41 mouse cellular contexts compared by ENCODE assay signal in genomic region chr7:66332340-66332739, GRCm38 (mm10). TPM values are rescaled to one million over a fixed set of nuclear protein-coding genes. Genes with fewer than 3 reads are reported as not detected.
DNase-seq lines count a peak whose midpoint lies in the region; ATAC-seq lines count a peak whose summit lies in the region.
"Had no signal": no experiment of that assay in that cellular context is flagged by ENCODE, and none has a peak within 500 bp of the region (broad histone marks: within the 10 kb centered on the region; RNA-seq: fewer than 3 reads in every experiment).

No protein-coding gene starts in this region.

- no peak overlapping the region for H3K4me2 ChIP-seq in liver, embryonic 11.5 days
- H3K4me2 ChIP-seq in liver, embryonic 12.5 days: no peak overlapping the region
- H3K4me2 ChIP-seq: hindbrain, embryonic 13.5 days; limb, embryonic 15.5 days; liver, embryonic 15.5 days; lung, embryonic 14.5 days; midbrain, embryonic 15.5 days had no signal

- DNase-seq in gastrocnemius, adult 18-20 months (ENCODE audit: low spot score): peak; percentile 53
- DNase-seq in gastrocnemius, postnatal 10 days: no peak
- DNase-seq in heart, adult 18-20 months: peak; percentile 54 to 69
- no peak for DNase-seq in heart, postnatal 4 days
- DNase-seq in liver, embryonic 11.5 days (ENCODE audit: low spot score): peak; percentile 24
- DNase-seq in skeletal muscle tissue, adult 2 months (ENCODE audit: low read depth, low spot score): peak; percentile 62
- DNase-seq: adrenal gland, adult 8-10 months; cerebellum, adult 2 months; cerebellum, postnatal 14 days; kidney, adult 8-10 months; layer of hippocampus, adult 9-11 months; lung, embryonic 14.5 days; right cerebral cortex, postnatal 25 days; spleen, adult 18-20 months; thymus, postnatal 14 days had no signal

- H3K9me3 ChIP-seq in liver, embryonic 11.5 days (ENCODE audit: control insufficient read depth, low read length): no peaks in the 10 kb centered on the region
- no peaks in the 10 kb centered on the region for H3K9me3 ChIP-seq in liver, embryonic 12.5 days (replicated peaks)
- H3K9me3 ChIP-seq: hindbrain, embryonic 13.5 days; limb, embryonic 10.5 days; limb, embryonic 15.5 days; liver, embryonic 15.5 days; midbrain, embryonic 15.5 days had no signal

- no peaks in the 10 kb centered on the region for H3K4me1 ChIP-seq in liver, embryonic 11.5 days (replicated peaks; ENCODE audit: control insufficient read depth, insufficient read depth, low read length)
- H3K4me1 ChIP-seq in liver, embryonic 12.5 days: 0 out of 2 replicates have a peak, but pooled peaks cover 6% of the 10 kb centered on the region
- H3K4me1 ChIP-seq: hindbrain, embryonic 13.5 days; limb, embryonic 10.5 days; liver, embryonic 15.5 days; midbrain, embryonic 15.5 days had no signal

- H3K27ac ChIP-seq in liver, embryonic 11.5 days (ENCODE audit: low read depth, low read length): no peak overlapping the region
- no peak overlapping the region for H3K27ac ChIP-seq in liver, embryonic 12.5 days
- H3K27ac ChIP-seq: hindbrain, embryonic 13.5 days; kidney, postnatal 0 days; limb, embryonic 10.5 days; limb, embryonic 15.5 days; liver, embryonic 15.5 days; macrophage; midbrain, embryonic 15.5 days had no signal

- WGBS in liver, embryonic 11.5 days: 84% methylated on average over 8 of the region's 8 CpGs
- 77% methylated on average over 8 of the region's 8 CpGs for WGBS in liver, embryonic 12.5 days (ENCODE audit: insufficient replicate concordance)

- no peak for ATAC-seq in liver, embryonic 11.5 days (replicated peaks; ENCODE audit: low FRiP score)
- ATAC-seq in liver, embryonic 12.5 days: no peak
- ATAC-seq: forebrain, embryonic 16.5 days; intestine, embryonic 16.5 days; midbrain, embryonic 15.5 days had no signal

- no peaks in the 10 kb centered on the region for H3K36me3 ChIP-seq in liver, embryonic 11.5 days (ENCODE audit: control insufficient read depth, insufficient read depth, low read length)
- peaks cover 24% of the 10 kb centered on the region for H3K36me3 ChIP-seq in liver, embryonic 12.5 days
- H3K36me3 ChIP-seq: hindbrain, embryonic 13.5 days; midbrain, embryonic 15.5 days had no signal

- no peaks in the 10 kb centered on the region for H3K27me3 ChIP-seq in liver, embryonic 11.5 days (replicated peaks; ENCODE audit: control insufficient read depth, insufficient read depth, low read length)
- H3K27me3 ChIP-seq in liver, embryonic 12.5 days (replicated peaks): no peaks in the 10 kb centered on the region
- H3K27me3 ChIP-seq: CH12.LX; hindbrain, embryonic 13.5 days; limb, embryonic 15.5 days; liver, embryonic 15.5 days; midbrain, embryonic 15.5 days had no signal

- H3K4me3 ChIP-seq in liver, embryonic 11.5 days (ENCODE audit: low read depth, low read length): no peak overlapping the region
- H3K4me3 ChIP-seq in liver, embryonic 12.5 days: no peak overlapping the region
- H3K4me3 ChIP-seq: erythroblast, embryonic 14.5 days; hindbrain, embryonic 13.5 days; limb, embryonic 10.5 days; limb, embryonic 15.5 days; liver, embryonic 15.5 days; midbrain, embryonic 15.5 days had no signal

- H3K9ac ChIP-seq in liver, embryonic 11.5 days (ENCODE audit: low read depth, low read length): no peak overlapping the region
- no peak overlapping the region for H3K9ac ChIP-seq in liver, embryonic 12.5 days
- H3K9ac ChIP-seq: hindbrain, embryonic 13.5 days; limb, embryonic 15.5 days; liver, embryonic 15.5 days; lung, embryonic 14.5 days; midbrain, embryonic 15.5 days had no signal

RNA-seq across cellular contexts. Expression of gene Gm10974, which starts 33.4 kb away (rescaled TPM):
- total RNA-seq in gastrocnemius, adult 18-20 months (2021): not detected
- total RNA-seq in gastrocnemius, postnatal 10 days (2021): not detected
- not detected for total RNA-seq in heart, adult 18-20 months (2021)
- not detected for total RNA-seq in heart, postnatal 4 days (2021)
- not detected in 2 replicates for polyA plus RNA-seq in liver, embryonic 11.5 days (2014; fragmentation: Nextera tagmentation; extraction: Ambion mirVana)
- not detected in 2 replicates for polyA plus RNA-seq in liver, embryonic 12.5 days (2016; fragmentation: Nextera tagmentation; extraction: Ambion mirVana)
- total RNA-seq: adrenal gland, adult 8-10 months; adrenal gland, postnatal 4 days; CH12.LX; ES-E14; granulocyte monocyte progenitor cell, adult 5-6 weeks; left cerebral cortex, postnatal 10 days; megakaryocyte-erythroid progenitor cell, adult 5-6 weeks; neutrophil, adult 5-6 weeks had no signal
- polyA plus RNA-seq: C2C12; cerebellum, adult 2 months; cortical plate, adult 2 months; embryonic facial prominence, embryonic 14.5 days; erythroblast, embryonic 14.5 days; forebrain, embryonic 11.5 days; forebrain, embryonic 16.5 days; heart, postnatal 0 days; hindbrain, embryonic 13.5 days; intestine, embryonic 16.5 days; kidney, postnatal 0 days; limb, embryonic 10.5 days; limb, embryonic 15.5 days; liver, embryonic 15.5 days; lung, embryonic 14.5 days; macrophage; midbrain, embryonic 15.5 days; neural tube, embryonic 11.5 days; stomach, embryonic 16.5 days; urinary bladder, adult 2 months had no signal

RNA-seq across cellular contexts. Expression of gene Lrrk1, which starts 55.8 kb away (rescaled TPM):
- total RNA-seq in gastrocnemius, adult 18-20 months (2021): 1 to 10 TPM; 2.8 to 3.4 TPM
- total RNA-seq in gastrocnemius, postnatal 10 days (2021): 1 to 10 TPM; 7.7 to 9.2 TPM
- total RNA-seq in heart, adult 18-20 months (2021): 10 to 100 TPM in 1 of 2 experiments, 1 to 10 TPM in 1; 9.6 to 10.1 TPM
- total RNA-seq in heart, postnatal 4 days (2021): 10 to 100 TPM; 11.9 to 14.0 TPM
- 8.9 and 9.3 TPM in 2 replicates for polyA plus RNA-seq in liver, embryonic 11.5 days (2014; fragmentation: Nextera tagmentation; extraction: Ambion mirVana)
- 6.3 and 7.1 TPM in 2 replicates for polyA plus RNA-seq in liver, embryonic 12.5 days (2016; fragmentation: Nextera tagmentation; extraction: Ambion mirVana)

Comparison
In these comparisons a context has a peak if more than half of its experiments do, and no peak if none do; other contexts are left out.
1. DNase-seq: peak in gastrocnemius, adult 18-20 months (single experiment), heart, adult 18-20 months (2 of 2), liver, embryonic 11.5 days (single experiment) and skeletal muscle tissue, adult 2 months (single experiment); none in gastrocnemius, postnatal 10 days (single experiment) and heart, postnatal 4 days (single experiment).